Mouse (Mus musculus) kidney, embryonic 16.5 days (tissue): Measurements from ENCODE around the gene Zfand2a. TPM values are rescaled to one million over a fixed set of nuclear protein-coding genes. Genes with fewer than 3 reads are reported as not detected.

ENCODE experiments used
- ATAC-seq: fragments of 200-750 bp; cut with Nextera tagmentation; 2 replicates; pipeline ENCODE4 v1.8.0; 2017; ENCODE audit warnings: moderate TSS enrichment; ENCODE audit not compliant: low FRiP score, low TSS enrichment
- H3K27ac ChIP-seq: fragments of 300-500 bp; sonication (generic); 2 replicates; pipeline ENCODE4 v1.5.1; 2014; ENCODE audit warnings: low read length
- H3K27me3 ChIP-seq: fragments of 300-500 bp; sonication (generic); 2 replicates; pipeline ENCODE4 v1.6.1; 2014; ENCODE audit warnings: low read length, control low read depth, mixed read lengths; ENCODE audit not compliant: insufficient read depth
- H3K36me3 ChIP-seq: fragments of 300-500 bp; sonication (generic); 2 replicates; pipeline ENCODE4 v1.6.1; 2014; ENCODE audit warnings: low read length, control low read depth, mixed read lengths; ENCODE audit not compliant: insufficient read depth
- H3K4me1 ChIP-seq: fragments of 300-500 bp; sonication (generic); 2 replicates; pipeline ENCODE4 v1.6.1; 2014; ENCODE audit warnings: low read length, control low read depth, mixed read lengths; ENCODE audit not compliant: insufficient read depth
- H3K4me2 ChIP-seq: fragments of 300-500 bp; sonication (generic); replicated peaks from 2 replicates; pipeline ENCODE4 v1.6.1; 2014; ENCODE audit warnings: low read depth, low read length
- H3K4me3 ChIP-seq: fragments of 300-500 bp; sonication (generic); 2 replicates; pipeline ENCODE4 v1.5.1; 2014; ENCODE audit warnings: mild to moderate bottlenecking, low read length
- H3K9ac ChIP-seq: fragments of 300-500 bp; sonication (generic); replicated peaks from 2 replicates; pipeline ENCODE4 v1.6.1; 2014; ENCODE audit warnings: low read length
- H3K9me3 ChIP-seq: fragments of 300-500 bp; sonication (generic); 2 replicates; pipeline ENCODE4 v1.6.1; 2016; ENCODE audit warnings: low read length, control low read depth
- WGBS: fragments of 180-500 bp; shearing (Covaris S2); extraction: QIAGEN DNeasy Blood & Tissue Kit; methylation state at CpG from one replicate; pipeline ENCODE4 v1.1.7; 2014; 5-methylcytosine and 5-hydroxymethylcytosine counted together
- polyA plus RNA-seq: library from polyadenylated mRNA; unstranded; fragments of >200 nt; fragmentation: Nextera tagmentation; extraction: Ambion mirVana; gene quantifications from 2 replicates; pipeline ENCODE4 v1.2.1, GENCODE M21; 2015

Zfand2a gene
- polyA plus RNA-seq, 1 experiment from 2014 or later: 10.8 TPM

DNA sequence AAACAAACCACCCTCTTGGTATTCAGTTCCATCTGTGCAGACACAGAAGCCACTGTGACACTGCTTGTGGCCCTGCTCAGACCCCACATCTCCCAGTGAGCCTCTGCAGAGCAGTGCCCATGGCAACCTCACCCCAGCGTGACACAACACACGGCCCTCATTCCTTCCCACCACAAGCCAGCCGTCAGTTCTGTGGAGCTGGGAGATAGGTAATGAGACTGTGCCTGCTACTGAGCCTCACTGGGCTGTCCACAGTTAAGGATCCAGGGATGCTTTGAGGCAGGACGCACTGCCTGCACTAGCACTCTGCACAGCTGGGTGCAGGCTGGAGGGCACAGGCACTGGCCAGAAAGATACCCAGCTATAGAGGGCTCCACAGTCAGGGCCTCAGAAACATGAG, 34.4 kb downstream of the Zfand2a start:
- 19% methylated on average over 4 of the region's 4 CpGs for WGBS
- Histone ChIP-seq H3K4me1 (peaks cover 21% of the 10 kb centered on the region), H3K4me2 (no peak overlapping the region), H3K27ac (peak overlapping the region; percentile 31), H3K9ac (no peak overlapping the region), H3K4me3 (no peak overlapping the region), H3K27me3 (no peaks in the 10 kb centered on the region), H3K36me3 (no peaks in the 10 kb centered on the region), H3K9me3 (no peaks in the 10 kb centered on the region)
- ATAC-seq: peak; percentile 71

DNA sequence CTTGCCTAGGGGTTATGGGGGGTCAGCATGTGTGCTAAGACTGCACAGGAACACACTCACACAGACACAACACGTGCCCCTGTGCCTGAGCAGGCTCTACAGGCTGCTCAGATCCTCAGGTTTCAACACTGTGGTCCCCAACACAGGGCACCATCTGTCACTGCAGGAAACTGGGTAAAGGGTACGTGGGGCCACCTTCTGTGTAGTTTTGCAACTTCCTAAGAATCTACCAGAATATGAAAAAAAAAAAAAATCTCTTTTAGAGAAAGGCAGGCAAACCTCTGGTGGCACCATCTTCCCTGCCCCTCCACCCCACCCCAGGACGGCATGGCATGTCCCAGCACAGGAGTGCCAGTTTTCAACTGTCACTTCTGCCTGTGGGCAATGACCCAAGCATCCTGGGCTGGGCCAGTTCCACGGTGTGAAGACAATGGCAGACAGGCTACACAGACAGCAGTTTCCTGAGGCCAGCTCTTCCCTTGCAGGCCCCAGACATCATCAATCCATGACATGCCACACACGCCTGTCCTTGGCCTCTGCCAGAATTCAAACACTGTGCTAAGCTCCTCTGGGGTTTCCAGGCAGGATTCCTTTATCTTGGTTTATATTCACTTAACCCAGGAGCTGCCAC, 35.1 kb downstream of the Zfand2a start:
- H3K27ac ChIP-seq: peak overlapping the region; percentile 31
- 21% methylated on average over 5 of the region's 5 CpGs for WGBS

GRCm38 (mm10) chr5:139448025-139448424, 36.3 kb downstream of the Zfand2a start:
- Histone ChIP-seq H3K9ac (no peak overlapping the region), H3K36me3 (no peaks in the 10 kb centered on the region), H3K27ac (no peak overlapping the region), H3K9me3 (no peaks in the 10 kb centered on the region), H3K4me2 (no peak overlapping the region), H3K4me3 (no peak overlapping the region), H3K27me3 (no peaks in the 10 kb centered on the region), H3K4me1 (peaks cover 21% of the 10 kb centered on the region)
- ATAC-seq: peak; percentile 33; the same call in 1 of the 2 replicates
- 36% methylated on average over 6 of the region's 6 CpGs for WGBS

More for the DNA sequence above, 35.1 kb downstream of the Zfand2a start:
- Histone ChIP-seq H3K9ac (no peak overlapping the region), H3K4me3 (no peak overlapping the region), H3K4me2 (no peak overlapping the region), H3K4me1 (peaks cover 21% of the 10 kb centered on the region), H3K9me3 (no peaks in the 10 kb centered on the region), H3K36me3 (no peaks in the 10 kb centered on the region), H3K27me3 (no peaks in the 10 kb centered on the region)
- peak; percentile 57; the same call in 1 of the 2 replicates for ATAC-seq

DNA sequence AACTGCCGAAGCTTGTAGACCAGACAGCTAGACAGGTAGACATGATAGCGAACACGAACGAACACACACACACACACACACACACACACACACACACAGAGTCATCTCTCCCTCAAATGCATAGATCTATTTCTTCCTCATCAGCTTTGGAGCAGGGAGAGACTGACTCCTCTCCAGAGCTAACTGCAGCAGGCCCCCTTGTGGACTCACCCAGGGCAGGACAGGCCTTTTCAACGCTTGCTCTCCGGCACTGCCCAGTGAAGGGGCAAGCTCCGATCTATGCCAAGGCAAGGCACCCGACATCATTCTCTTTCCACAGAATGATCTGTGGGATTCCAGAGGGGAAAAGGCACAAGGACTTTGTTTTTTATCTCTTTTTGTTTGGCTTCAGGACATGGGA, 39.1 kb downstream of the Zfand2a start:
- Histone ChIP-seq H3K4me1 (peaks cover 21% of the 10 kb centered on the region), H3K27ac (no peak overlapping the region), H3K4me3 (no peak overlapping the region), H3K27me3 (no peaks in the 10 kb centered on the region), H3K4me2 (no peak overlapping the region), H3K36me3 (no peaks in the 10 kb centered on the region), H3K9ac (no peak overlapping the region), H3K9me3 (no peaks in the 10 kb centered on the region)
- WGBS: 88% methylated on average over 8 of the region's 8 CpGs
- ATAC-seq: no peak

DNA sequence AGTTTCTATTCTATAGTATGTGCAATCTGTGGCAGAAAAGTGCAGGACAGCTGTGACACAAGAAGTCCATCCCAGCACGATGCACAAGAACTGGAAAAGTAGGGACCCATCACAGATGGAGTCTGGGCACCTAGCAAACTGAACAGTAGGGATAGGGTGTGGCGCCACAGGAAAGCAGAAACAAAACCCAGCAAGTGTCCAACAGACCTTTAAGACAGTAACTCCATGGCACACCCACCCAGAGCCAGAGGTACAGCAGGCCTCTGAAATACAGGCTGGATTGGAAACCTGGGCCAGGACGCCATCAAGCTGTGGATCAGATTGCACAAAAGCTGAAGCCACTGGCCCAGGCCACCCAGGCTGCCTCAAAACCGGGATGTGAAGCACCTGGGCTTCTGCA, 41.4 kb downstream of the Zfand2a start:
- Histone ChIP-seq H3K4me2 (no peak overlapping the region), H3K4me3 (no peak overlapping the region), H3K27ac (no peak overlapping the region), H3K27me3 (no peaks in the 10 kb centered on the region), H3K9me3 (no peaks in the 10 kb centered on the region), H3K36me3 (no peaks in the 10 kb centered on the region), H3K9ac (no peak overlapping the region), H3K4me1 (0 out of 2 replicates have a peak, but pooled peaks cover under 1% of the 10 kb centered on the region)
- 59% methylated on average over 4 of the region's 4 CpGs for WGBS
- ATAC-seq: no peak

DNA sequence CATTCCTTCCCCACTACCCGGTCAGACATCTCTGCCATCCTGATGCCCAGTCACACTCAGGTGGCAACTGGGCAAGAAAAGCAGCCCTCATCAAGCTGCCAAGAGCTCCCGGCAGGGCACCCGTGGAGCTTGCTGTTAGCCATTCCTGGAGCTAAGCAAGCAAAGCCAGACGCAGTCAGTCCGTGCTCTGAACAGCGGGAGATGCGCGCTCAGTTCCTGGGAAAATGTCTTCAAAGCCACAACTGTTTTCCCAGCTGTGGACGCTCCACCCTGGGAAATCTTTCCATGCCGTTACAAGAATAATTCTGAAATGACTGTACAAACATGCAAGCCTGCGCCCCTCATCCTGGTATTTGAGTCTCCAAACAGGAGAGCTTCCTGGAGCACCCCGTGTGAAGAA, 41.9 kb downstream of the Zfand2a start:
- ATAC-seq: no peak
- no peaks in the 10 kb centered on the region for H3K27me3 ChIP-seq
- 68% methylated on average over 12 of the region's 12 CpGs for WGBS
- no peak overlapping the region for H3K9ac ChIP-seq
- no peaks in the 10 kb centered on the region for H3K36me3 ChIP-seq
- H3K27ac ChIP-seq: no peak overlapping the region
- H3K9me3 ChIP-seq: no peaks in the 10 kb centered on the region
- H3K4me3 ChIP-seq: no peak overlapping the region
- H3K4me1 ChIP-seq: no peaks in the 10 kb centered on the region
- no peak overlapping the region for H3K4me2 ChIP-seq

DNA sequence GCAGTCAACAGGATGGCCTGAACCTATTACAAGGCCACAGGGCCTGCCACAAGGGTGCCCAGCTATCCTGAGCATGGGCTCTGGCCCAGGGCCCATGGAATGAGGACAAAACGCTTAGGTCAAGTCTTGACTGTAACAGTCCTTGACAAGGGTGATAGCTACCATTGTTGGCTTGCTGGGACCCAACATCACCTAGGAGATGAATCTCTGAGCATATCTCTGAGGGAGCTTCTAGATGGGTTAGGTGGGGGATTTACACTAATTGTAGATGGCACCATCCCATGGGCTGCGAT, 42.7 kb downstream of the Zfand2a start:
- Histone ChIP-seq H3K4me3 (no peak overlapping the region), H3K27me3 (no peaks in the 10 kb centered on the region), H3K9me3 (no peaks in the 10 kb centered on the region), H3K36me3 (no peaks in the 10 kb centered on the region), H3K9ac (no peak overlapping the region), H3K4me2 (no peak overlapping the region), H3K27ac (no peak overlapping the region), H3K4me1 (no peaks in the 10 kb centered on the region)
- 95% methylated on average over 2 of the region's 2 CpGs for WGBS
- ATAC-seq: no peak

GRCm38 (mm10) chr5:139440926-139441725, 43.2 kb downstream of the Zfand2a start:
- Histone ChIP-seq H3K27me3 (no peaks in the 10 kb centered on the region), H3K9me3 (no peaks in the 10 kb centered on the region), H3K4me1 (no peaks in the 10 kb centered on the region), H3K36me3 (no peaks in the 10 kb centered on the region), H3K9ac (no peak overlapping the region), H3K4me3 (no peak overlapping the region), H3K4me2 (no peak overlapping the region), H3K27ac (no peak overlapping the region)
- ATAC-seq: no peak
- WGBS: 91% methylated on average over 11 of the region's 11 CpGs

- 85% methylated on average over 5 of the region's 5 CpGs for WGBS
- Histone ChIP-seq H3K27me3 (no peaks in the 10 kb centered on the region), H3K4me1 (no peaks in the 10 kb centered on the region), H3K4me2 (no peak overlapping the region), H3K9ac (no peak overlapping the region), H3K36me3 (no peaks in the 10 kb centered on the region), H3K9me3 (no peaks in the 10 kb centered on the region), H3K27ac (no peak overlapping the region), H3K4me3 (no peak overlapping the region)
- ATAC-seq: no peak
Observed at GRCm38 (mm10) chr5:139440451-139440850, 43.9 kb downstream of the Zfand2a start.

GRCm38 (mm10) chr5:139438440-139438839, 45.9 kb downstream of the Zfand2a start:
- H3K9ac ChIP-seq: no peak overlapping the region
- H3K36me3 ChIP-seq: no peaks in the 10 kb centered on the region
- whole genome bisulfite sequencing: 86% methylated on average over 12 of the region's 12 CpGs
- H3K9me3 ChIP-seq: no peaks in the 10 kb centered on the region
- H3K4me1 ChIP-seq: peaks cover 7% of the 10 kb centered on the region
- no peak overlapping the region for H3K4me3 ChIP-seq
- no peak overlapping the region for H3K4me2 ChIP-seq
- H3K27ac ChIP-seq: no peak overlapping the region
- H3K27me3 ChIP-seq: no peaks in the 10 kb centered on the region
- ATAC-seq: no peak
